Mouse (Mus musculus): ENCODE results near the gene Rab11fip4. TPM values are rescaled to one million over a fixed set of nuclear protein-coding genes. Genes with fewer than 3 reads are reported as not detected.

Gene Rab11fip4
- total RNA-seq, 2 experiments from 2014 or later: 234 to 237 TPM

DNA sequence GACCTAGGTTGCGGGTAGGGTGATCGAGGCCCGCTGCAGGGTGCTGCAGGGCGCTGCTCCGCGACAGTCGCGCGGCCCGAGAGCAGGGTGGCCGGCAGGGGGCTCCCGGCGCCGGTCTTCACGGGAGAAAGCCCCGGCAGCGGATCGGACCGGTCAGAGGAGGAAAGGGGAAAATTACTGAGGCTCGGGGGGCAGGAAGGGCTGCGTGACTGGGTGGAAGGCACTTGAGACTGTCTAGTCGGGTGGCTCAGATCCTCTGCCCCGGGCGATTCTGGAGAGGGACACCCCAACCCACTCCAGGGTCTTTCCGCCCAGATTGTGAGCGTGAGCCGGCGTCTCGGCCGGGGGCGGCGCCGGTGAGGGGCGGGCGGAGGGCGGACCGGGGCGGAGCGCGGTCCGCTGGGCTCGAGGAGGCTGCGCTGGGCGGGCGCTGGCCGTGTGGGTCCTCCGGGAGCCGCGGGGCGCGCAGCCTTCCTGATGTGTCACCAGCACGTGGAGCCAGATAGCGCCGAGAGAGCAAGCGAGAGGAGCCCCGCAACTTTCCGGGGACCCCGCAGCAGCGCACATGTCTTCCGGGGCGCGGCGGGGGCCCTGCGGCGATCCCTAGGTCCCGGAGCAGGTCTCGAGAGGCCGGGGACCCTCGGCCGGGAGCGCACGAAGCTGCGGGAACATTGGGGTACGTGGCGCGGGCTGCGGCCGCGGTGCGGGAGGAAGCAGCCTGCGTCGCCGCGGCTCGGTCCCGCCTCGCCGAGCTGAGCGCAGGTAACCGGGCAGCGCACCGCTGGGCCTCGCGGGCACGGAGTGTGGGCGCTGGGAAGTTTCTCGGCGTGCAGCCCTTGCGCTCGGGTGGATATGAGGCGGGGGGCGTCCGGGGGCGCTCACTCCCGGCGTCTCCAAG, 120.1 kb downstream of the Rab11fip4 start:
- DNase-seq (ENCODE audit: low spot score in 2 of 2): peak; percentile 67 to 71

DNA sequence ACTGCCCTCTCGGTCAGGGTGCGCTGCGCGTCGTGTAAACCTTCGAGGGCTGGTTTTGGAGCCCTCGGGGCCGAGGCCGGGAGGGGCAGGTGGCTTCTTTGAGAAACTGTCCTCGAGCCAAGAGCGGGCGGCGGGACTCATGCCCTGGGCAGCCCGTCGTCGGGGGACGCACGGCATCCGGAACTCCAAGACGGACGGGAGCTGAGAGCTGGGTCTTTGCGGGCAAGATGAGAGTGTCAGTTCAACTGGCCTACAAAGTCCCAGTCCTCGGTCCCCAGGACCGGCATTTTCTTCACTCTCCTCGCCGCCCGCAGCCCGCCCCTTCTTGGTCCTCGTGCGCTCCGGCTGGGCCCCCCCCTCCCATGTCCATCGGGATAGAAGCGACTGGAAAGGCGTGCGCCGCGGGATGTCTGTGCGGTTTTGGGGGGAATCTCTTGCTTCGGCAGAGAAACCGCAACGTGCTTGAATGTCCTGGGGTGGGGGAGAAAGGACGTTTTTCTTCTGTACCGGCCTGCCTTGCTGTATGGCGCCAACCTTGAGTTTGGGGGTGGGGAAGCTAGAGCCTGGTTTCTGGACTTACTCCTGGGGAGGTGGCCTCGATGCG, 120.9 kb downstream of the Rab11fip4 start:
- DNase-seq (ENCODE audit: low spot score in 2 of 2): no peak

DNA sequence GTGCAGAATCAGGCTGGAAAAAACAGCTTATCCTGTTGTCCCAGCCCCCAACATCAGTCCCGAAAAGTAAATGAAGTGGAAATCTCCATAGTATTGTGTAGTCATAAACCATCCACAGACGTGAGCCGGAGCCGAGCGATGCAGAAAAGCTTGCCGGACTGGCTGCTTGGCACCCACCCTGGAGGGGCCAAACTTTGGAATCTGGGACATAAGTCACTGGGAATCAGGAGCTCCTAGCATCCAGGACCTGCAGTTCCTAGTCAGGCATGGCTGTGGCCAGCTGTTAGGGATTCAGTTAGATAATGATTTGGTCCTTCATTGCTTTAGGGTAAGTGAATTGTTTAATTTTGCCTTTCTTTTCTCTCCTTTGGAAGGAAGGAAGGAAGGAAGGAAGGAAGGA, 122.2 kb downstream of the Rab11fip4 start:
- no peak for DNase-seq (ENCODE audit: low spot score in 2 of 2)

DNA sequence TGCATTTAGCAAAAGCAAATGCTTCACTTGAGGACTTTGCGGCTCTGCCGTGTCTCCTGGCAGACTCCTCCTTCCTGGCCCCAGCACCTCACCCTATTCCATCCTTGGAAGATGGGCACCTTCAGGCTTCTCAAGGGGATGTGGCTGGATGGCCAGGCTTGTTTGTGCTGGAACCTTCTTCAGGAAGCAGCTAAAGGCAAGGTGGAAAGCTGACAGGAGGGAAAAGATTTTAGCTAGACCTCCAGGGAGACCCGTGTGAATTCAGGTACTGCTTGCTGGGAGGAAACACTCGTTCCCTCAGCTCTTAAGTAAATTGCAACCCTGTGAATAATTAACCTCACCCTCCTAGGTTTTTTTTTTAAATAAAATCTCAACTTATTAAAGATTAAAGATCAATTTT, 122.7 kb downstream of the Rab11fip4 start:
- DNase-seq (ENCODE audit: low spot score in 2 of 2): no peak

DNA sequence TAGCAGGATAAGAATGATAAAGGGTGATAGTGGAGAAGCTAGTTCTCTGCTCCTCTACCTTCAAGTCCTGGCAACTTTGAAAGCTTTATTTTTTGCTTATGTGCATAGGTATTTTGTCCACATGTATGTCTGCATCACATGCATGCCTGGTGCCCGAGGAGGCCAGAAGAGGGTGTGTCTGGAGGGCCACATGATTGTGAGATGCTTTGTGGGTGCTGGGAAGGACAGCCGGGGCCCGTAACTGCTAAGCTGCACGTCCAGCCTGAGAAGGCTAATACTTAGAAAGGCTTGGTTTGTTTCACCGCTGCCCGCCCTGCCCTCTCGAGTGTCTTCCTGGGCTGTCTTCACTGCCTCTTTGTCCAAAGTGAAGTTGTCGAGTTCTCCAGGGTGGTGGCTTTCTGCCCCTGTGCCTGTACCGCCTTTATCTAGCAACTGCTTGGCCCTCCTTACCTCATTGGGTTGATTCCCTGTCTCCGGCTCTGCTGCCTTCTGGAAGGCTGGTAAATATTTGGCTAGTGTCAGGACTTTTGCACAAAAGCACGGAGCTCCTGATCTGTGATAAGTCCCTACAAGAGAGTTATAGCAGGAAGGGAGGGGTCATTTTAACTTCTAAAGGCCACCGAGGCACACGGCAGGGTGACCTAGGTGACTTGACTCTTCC, 123.2 kb downstream of the Rab11fip4 start:
- DNase-seq (ENCODE audit: low spot score in 2 of 2): no peak

DNA sequence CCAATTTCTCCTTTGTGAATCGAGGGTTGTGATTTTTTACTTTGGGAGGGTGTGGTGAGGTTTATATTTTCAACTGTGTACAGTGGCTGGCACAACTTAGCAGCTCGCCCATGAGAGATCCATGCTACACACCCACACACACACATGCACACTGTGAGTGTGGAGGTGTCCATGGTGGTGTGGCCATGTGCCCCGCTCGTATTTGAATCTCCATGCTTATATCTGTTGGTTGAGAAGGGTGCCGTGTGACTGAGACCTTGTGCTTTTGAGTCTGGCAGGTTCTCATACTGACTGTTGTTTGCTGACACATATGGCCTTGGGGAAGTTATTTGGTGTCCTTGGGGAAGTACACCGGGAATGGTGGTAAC, 123.7 kb downstream of the Rab11fip4 start:
- DNase-seq (ENCODE audit: low spot score in 2 of 2): no peak

DNA sequence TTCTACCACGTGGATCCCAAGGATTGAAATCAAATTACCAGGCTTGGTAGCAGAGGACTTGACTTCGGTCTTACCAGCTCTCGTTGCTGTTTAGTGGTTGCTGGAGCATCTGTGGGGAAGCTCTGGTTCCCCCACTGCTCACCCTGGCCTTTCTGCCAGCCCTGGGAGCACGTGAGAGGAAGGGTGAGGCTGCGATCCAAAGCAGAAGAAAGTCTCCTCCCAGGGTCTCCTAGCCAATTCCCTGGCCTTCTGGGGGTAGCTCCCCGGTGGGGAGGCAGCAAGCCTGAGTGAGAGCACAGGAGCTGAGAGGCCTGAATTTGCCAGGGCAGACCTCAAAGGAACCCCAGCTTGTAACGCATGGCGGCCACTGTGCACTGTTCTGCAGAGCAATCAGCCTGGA, 124.3 kb downstream of the Rab11fip4 start:
- DNase-seq (ENCODE audit: low spot score in 2 of 2): no peak

DNA sequence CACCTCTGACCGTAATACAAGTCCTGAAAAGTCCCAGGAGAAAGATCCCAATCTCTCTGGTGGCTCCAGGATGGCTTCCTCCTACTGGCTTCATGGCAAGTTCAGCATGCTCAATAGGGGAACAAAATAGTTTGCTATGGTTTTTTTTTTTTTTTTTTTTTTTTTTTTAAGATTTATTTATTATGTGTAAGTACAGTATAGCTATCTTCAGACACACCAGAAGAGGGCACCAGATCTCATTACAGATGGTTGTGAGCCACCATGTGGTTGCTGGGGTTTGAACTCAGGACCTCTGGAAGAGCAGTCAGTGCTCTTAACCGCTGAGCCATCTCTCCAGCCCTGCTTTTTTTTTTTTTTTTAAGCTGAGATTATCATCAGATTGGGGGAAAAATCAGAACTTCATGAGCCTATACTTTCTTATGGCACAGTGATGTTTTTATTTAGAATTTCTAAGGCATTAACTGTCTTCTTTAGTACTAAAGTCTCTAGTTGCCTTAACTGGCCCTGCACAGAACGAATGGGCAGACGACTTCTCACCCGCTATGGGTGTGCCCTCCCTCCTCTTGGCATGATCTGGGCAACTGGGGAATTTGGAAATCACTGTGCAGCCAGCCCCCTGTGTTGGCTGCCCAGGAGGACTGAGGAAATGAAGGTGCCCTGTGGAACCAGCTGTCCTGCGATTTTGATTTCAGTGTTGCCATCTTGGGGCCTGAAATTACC, 124.9 kb downstream of the Rab11fip4 start:
- no peak for DNase-seq (ENCODE audit: low spot score in 2 of 2)

DNA sequence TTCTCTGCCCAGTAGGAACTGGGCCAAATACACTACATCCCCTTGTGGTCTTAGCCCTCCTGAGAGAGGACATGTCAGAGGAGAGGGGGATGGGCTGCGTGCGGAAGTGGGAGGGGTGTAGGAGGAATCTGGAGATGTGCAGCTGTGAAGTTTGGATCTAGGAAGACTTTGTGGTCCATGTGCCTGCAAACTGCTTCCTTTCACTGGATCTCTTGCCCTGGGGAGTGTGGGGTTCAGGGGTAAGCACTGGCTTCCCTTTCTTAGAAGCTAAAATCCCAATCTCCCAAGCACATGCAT, 125.4 kb downstream of the Rab11fip4 start:
- no peak for DNase-seq (ENCODE audit: low spot score in 2 of 2)

DNA sequence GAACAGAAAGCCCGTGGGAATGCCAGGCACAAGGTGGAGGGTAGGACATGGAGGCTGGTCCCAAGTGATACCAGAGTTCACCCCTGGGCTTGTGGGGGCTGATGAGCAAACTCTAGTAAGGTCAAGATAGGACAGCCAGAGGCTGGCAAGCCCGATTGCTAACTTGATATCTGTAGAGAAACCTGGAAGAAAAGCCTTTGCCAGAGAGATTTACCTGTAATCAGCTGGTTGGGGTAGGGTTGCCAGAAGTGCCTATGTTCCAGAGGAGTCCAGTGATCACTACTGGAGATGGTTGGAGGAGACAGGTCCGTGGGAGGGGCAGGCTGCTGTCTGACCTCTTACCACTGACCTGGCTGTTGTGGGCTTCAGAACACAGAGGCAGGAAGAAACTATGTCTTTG, 126.3 kb downstream of the Rab11fip4 start:
- no peak for DNase-seq (ENCODE audit: low spot score in 2 of 2)

DNA sequence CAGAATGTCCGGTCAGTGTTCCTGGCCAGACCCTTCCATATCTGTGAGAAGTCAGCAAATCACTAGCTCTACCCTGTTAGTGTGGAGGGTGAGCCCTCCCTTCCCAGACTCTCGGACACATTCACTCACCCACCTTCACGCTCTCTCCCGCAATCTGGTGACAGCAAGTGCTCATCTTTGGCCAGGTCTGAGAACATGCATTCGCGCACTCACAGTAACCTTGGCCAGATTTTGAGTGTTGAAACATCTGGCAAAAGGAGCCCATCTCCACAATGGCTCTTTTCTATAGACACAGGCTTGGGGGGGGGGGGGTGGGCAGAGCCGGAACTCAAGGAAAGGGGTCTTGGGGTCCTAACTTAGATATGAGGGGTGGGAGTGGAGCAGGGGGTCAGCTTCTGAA, 126.8 kb downstream of the Rab11fip4 start:
- DNase-seq (ENCODE audit: low spot score in 2 of 2): no peak

DNA sequence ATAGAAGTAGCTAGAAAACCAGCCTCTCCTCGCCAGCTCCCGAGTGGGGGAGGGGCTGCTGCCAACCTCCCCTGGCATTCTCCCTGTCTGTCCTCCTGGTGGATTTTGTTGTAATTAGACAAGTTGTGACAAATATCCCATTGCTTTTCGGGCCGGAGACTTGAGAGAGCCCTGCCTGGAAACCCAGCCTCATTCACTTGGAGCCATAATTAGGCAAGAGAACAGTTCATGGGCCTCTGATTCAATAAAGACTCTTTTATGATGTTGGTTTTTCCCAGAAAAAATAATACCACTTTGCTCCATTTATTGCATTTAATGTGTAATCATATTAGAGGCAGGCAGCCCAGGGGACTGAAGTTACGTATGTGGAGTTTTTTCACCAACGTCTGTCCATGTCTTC, 127.2 kb downstream of the Rab11fip4 start:
- no peak for DNase-seq (ENCODE audit: low spot score in 2 of 2)

DNA sequence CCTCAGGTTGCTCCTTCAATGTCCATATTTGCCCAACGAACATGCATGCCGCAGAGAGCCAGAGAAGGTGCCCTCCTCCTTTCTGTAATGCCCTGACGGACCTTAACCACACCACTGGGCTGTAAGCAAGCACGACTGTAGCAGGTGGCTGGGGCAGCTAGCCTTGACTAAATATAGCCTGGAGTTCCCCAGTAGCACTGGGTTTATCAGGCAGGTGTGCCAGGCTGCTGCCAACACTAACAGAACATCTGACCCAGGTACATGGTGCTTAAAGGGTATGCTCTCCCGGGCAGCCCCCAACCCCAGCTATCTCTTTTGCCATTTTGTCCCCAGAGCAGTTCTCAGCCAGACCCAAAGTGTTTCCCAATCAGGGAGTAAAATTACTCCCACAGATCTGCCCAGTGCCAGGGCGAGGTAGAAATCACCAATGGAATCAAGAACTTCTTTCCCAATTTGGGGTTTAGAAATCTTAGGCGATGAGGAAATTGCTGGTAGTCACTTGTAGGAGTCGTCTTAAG, 127.9 kb downstream of the Rab11fip4 start:
- DNase-seq (ENCODE audit: low spot score in 2 of 2): no peak

DNA sequence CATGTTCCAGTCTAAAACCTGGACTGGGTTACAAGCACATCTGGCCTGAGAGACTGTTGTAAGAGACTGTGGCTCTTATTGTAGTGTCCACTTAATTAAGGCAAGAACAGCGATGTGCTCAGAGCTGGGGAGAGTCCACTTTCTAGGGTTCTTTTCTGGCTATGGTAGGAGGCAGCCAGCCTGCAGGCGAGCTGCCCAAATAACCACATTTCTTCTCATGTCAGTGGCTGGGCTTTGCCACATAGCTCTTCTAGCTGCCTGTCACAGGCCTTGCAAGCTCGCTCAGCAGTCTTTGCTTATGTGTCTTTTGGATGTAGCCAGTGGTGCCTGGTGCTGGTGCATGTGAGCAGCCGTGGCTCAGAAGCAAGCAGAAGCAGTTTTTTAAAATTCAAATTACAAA, 129.7 kb downstream of the Rab11fip4 start:
- DNase-seq (ENCODE audit: low spot score in 2 of 2): no peak

DNA sequence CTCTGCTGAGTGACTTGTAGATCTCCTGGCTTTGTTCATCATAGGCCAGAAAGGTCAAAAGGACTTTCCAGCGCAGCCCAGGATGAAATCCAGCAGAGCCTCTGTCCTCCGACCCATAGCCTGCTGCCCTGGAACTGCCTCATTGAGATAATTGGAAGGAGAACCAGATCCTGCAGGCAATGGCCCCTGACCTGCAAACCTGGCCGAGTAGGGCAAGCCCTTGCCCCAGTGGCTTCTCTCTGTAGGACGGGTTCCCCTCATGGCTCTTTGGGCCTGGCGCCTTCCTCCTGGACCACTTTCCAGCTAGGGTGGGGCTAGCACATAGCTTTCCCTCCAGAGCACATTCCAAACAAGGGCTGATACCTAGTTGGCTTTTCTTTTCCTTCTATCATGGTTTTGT, 131.8 kb downstream of the Rab11fip4 start:
- DNase-seq (ENCODE audit: low spot score in 2 of 2): no peak

DNA sequence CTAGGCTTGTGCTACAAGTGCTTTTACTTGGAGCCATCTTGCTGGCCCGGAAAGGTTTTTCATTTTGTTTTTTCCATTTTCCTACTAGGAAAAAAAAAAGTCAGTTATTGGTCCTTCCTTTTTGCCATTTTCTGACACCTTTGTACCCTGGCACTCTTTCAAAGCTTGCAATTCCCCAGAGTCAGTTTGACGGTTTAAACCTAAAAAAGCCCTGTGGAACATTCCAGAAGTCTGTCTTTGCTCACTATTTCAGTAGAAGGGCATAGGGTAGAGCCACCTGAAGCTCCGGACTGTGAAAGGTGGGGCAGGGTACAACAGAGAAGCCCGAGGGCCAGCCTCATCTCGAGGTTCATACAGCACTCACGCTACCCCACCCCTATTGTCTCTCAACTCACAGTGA, 134.0 kb downstream of the Rab11fip4 start:
- no peak for DNase-seq (ENCODE audit: low spot score in 2 of 2)

DNA sequence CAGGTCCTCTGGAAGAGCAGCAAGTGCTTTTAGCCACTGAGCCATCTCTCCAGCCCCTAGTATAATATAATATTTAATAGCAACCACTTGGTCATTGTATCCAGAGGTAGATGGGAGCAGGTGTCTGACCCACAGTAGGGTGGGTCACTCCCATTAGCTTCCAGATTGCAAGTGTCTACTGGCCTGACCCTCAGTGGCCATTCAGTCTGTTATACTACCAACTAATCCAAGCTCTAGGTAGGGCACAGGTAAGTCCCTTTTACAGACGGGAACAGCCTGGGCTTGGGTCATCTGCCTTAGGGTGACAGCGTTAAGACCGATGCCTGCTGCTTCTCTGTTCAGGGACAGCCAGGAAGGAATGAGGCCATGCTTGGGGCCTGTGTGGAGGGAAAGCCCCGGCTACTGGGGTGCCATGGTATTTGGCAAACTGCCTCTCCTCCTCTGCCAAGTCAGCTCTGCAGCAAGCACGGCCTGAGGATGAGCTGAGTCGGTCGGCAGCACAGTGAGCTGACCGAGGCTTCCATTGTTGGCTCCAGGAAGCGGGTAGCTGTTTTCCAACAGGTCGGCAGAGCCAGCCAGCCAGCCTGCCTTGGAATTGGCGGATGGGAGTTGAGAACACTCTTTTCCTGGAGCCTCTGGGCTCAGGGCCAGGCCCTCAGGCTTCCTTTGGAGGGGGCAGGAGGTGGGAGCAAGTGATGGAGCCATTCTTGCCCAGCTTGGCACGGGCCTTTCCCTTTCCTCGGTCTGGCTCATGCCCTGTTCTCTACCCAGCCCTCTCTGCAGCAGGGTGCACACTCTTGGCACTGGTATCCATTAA, 138.4 kb downstream of the Rab11fip4 start:
- DNase-seq (ENCODE audit: low spot score in 2 of 2): peak; percentile 24 to 47

DNA sequence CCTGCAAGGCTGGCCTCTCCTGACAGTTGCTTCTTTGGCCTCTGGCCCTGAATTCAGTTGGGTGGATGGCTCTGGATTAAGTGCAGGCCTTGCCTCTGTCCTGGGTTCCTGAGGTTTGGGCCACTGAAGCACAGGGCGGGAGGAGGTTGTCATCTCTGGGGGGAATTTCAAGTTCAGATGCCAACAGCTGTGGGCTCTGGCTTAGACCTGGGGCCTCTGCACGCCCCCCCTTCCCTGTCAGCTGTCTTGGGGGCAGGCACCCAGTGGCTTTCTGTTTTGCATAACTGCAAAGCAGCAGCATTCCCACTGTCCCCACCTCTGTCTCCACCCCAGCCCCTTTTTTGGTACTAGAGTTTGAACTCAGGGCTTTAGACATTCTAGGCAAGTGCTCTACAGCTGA, 139.4 kb downstream of the Rab11fip4 start:
- no peak for DNase-seq (ENCODE audit: low spot score in 2 of 2)

DNA sequence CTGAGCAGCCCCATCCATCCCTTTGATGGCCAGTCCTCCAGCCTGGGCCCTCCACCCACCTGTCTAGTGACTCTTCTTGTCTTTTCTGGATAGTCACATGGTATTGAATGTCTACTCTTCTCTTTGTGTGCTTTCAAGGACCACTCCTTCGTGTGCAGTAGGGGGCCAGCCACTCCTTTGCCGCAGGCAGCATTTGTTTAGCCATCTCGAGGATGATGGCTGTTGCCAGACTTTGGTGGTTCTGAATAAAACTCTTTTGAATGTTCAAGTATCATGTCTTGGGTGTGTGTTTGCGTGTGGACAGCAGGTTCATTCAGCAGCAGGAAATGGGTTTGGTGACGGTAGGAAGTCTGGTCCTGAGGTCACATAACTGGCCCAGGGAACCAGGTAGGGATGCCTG, 140.5 kb downstream of the Rab11fip4 start:
- no peak for DNase-seq (ENCODE audit: low spot score in 2 of 2)

DNA sequence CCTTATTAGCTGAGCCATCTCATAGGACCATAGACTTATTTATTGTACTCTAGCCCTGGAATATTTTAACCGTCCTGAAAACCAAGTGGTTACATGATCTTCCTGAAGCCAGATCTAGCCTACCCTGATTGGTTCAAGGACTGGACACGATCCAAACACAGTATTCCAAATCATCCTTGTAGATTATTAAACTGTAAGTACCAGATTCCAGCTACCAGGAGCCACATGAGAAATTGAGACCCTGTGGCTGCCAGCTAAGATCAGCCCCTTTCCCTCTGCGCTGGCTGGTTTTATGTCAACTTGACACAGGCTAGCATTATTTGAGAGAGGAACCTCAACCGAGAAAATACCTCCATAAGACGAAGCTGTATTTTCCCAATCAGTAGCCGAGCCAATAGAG, 142.0 kb downstream of the Rab11fip4 start:
- DNase-seq (ENCODE audit: low spot score in 2 of 2): no peak

Data from left cerebral cortex, adult 18-20 months (tissue).